Mouse (Mus musculus): ENCODE results near the gene Olfr692.
"Not testable (repeated sequence)": the region's sequence is repeated elsewhere in the genome, so short reads cannot be mapped to it uniquely, and the experiment has no call there.

Gene Olfr692

GRCm38 (mm10) chr7:105367930-105368329 lies at the start of gene Olfr692:
TSS of gene Olfr692 (plus strand) at chr7:105368230.
- DNase-seq (ENCODE audit: extremely low read depth, low read depth, low spot score) = no peak

- DNase-seq (ENCODE audit: extremely low read depth, low read depth, low spot score) = no peak
Measured at GRCm38 (mm10) chr7:105325302-105325701, 42.7 kb upstream of the Olfr692 start.

- DNase-seq (ENCODE audit: extremely low read depth, low read depth, low spot score) = no peak
Measured at GRCm38 (mm10) chr7:105334004-105334403, 34.0 kb upstream of the Olfr692 start, which contains the start of gene Olfr690. TSS of gene Olfr690 (minus strand) at chr7:105334104.

GRCm38 (mm10) chr7:105342170-105342569 lies 25.9 kb upstream of the Olfr692 start, which contains the start of gene Olfr691:
TSS of gene Olfr691 (minus strand) at chr7:105342270.
- no peak for DNase-seq (ENCODE audit: extremely low read depth, low read depth, low spot score)

GRCm38 (mm10) chr7:105342752-105343151 lies 25.3 kb upstream of the Olfr692 start:
- DNase-seq (ENCODE audit: extremely low read depth, low read depth, low spot score) = no peak

GRCm38 (mm10) chr7:105356064-105356463 lies 12.0 kb upstream of the Olfr692 start:
- DNase-seq (ENCODE audit: extremely low read depth, low read depth, low spot score) = not testable (repeated sequence)

- DNase-seq (ENCODE audit: extremely low read depth, low read depth, low spot score) = not testable (repeated sequence)
Measured at GRCm38 (mm10) chr7:105356487-105356886, 11.5 kb upstream of the Olfr692 start.

- DNase-seq (ENCODE audit: extremely low read depth, low read depth, low spot score) = no peak
Measured at GRCm38 (mm10) chr7:105361713-105362112, 6.3 kb upstream of the Olfr692 start.

GRCm38 (mm10) chr7:105367268-105367667 lies 762 bp upstream of the Olfr692 start:
- no peak for DNase-seq (ENCODE audit: extremely low read depth, low read depth, low spot score)

GRCm38 (mm10) chr7:105368521-105368920 lies 491 bp downstream of the Olfr692 start:
- no peak for DNase-seq (ENCODE audit: extremely low read depth, low read depth, low spot score)

GRCm38 (mm10) chr7:105372912-105373311 lies 4.9 kb downstream of the Olfr692 start:
- no peak for DNase-seq (ENCODE audit: extremely low read depth, low read depth, low spot score)

- DNase-seq (ENCODE audit: extremely low read depth, low read depth, low spot score) = no peak
Measured at GRCm38 (mm10) chr7:105373509-105373908, 5.5 kb downstream of the Olfr692 start.

- no peak for DNase-seq (ENCODE audit: extremely low read depth, low read depth, low spot score)
Measured at GRCm38 (mm10) chr7:105373976-105374375, 5.9 kb downstream of the Olfr692 start.

- DNase-seq (ENCODE audit: extremely low read depth, low read depth, low spot score) = no peak
Measured at GRCm38 (mm10) chr7:105374866-105375265, 6.8 kb downstream of the Olfr692 start, which contains the start of gene Gm5901. TSS of gene Gm5901 (plus strand) at chr7:105375038.

GRCm38 (mm10) chr7:105380329-105380728 lies 12.3 kb downstream of the Olfr692 start:
- DNase-seq (ENCODE audit: extremely low read depth, low read depth, low spot score) = no peak

GRCm38 (mm10) chr7:105387696-105388095 lies 19.7 kb downstream of the Olfr692 start:
- no peak for DNase-seq (ENCODE audit: extremely low read depth, low read depth, low spot score)

- DNase-seq (ENCODE audit: extremely low read depth, low read depth, low spot score) = no peak
Measured at GRCm38 (mm10) chr7:105390236-105390635, 22.2 kb downstream of the Olfr692 start.

GRCm38 (mm10) chr7:105394606-105395005 lies 26.6 kb downstream of the Olfr692 start:
- no peak for DNase-seq (ENCODE audit: extremely low read depth, low read depth, low spot score)

- DNase-seq (ENCODE audit: extremely low read depth, low read depth, low spot score) = no peak
Measured at GRCm38 (mm10) chr7:105395131-105395820, 27.2 kb downstream of the Olfr692 start.

GRCm38 (mm10) chr7:105396126-105396525 lies 28.1 kb downstream of the Olfr692 start:
- no peak for DNase-seq (ENCODE audit: extremely low read depth, low read depth, low spot score)

- DNase-seq (ENCODE audit: extremely low read depth, low read depth, low spot score) = no peak
Measured at GRCm38 (mm10) chr7:105399058-105399934, 31.3 kb downstream of the Olfr692 start.
